Mouse (Mus musculus): ENCODE results near the gene Os9.

GRCm38 (mm10) chr10:127076082-127076481, 44.8 kb downstream of the Os9 start:
- no peak for TF ChIP-seq POLR2A (IDR thresholded peaks at IDR 0.05; ENCODE audit: insufficient read depth, low read depth, low read length)
- no peak for TF ChIP-seq CTCF (IDR thresholded peaks at IDR 0.05)
- TF ChIP-seq EP300 (IDR thresholded peaks at IDR 0.05; ENCODE audit: insufficient read depth, low read depth, low read length), result no peak
